Mouse (Mus musculus) adrenal gland, adult 10 weeks (tissue): ENCODE results near the gene Rap2a. TPM values are rescaled to one million over a fixed set of nuclear protein-coding genes. Genes with fewer than 3 reads are reported as not detected.

Source experiments
- polyA plus RNA-seq: library from polyadenylated mRNA; stranded (reverse); fragments of 350-450 nt; fragmentation: Illumina TruSeq; extraction: RNeasy Lipid Tissue Mini Kit (QIAGEN cat#74804); gene quantifications from one replicate; pipeline ENCODE4 v1.2.3, GENCODE M21; 2014; ENCODE audit warnings: low read depth, low replicate concordance

The Rap2a gene
- 42.8 TPM for polyA plus RNA-seq

GRCm38 (mm10) chr14:120477982-120478568, at the start of gene Rap2a:
Gene Rap2a (plus strand): TSS chr14:120478444.

Other genes starting within 250 kb of the Rap2a start
- gene Mbnl2, start 202.8 kb upstream of the Rap2a start, polyA plus RNA-seq: 666 TPM